Mouse (Mus musculus) E14TG2a.4 (cell line): ENCODE measurements at regions not wholly inside any gene's neighbourhood (a gene's known extent, or its start where the extent isn't known, plus 50 kb on each side); places are given as distances from the start of the nearest gene placed in this dataset.

Experiments used
- CTCF ChIP-seq: conservative IDR thresholded peaks from 2 replicates; pipeline ENCODE4 v1.5.1; 2014; ENCODE audit warnings: low read length
- NANOG ChIP-seq: IDR thresholded peaks from 2 replicates; pipeline ENCODE4 v1.6.1; 2014; ENCODE audit warnings: borderline replicate concordance, low read length, mixed read lengths
- POU5F1 ChIP-seq: IDR thresholded peaks from 2 replicates; pipeline ENCODE4 v1.6.1; 2014; ENCODE audit warnings: low read length, borderline replicate concordance

- TF ChIP-seq CTCF (no peak), NANOG (no peak), POU5F1 (no peak)
These were observed 49.8 kb upstream of the Picalm start for GRCm38 (mm10) chr7:90080083-90080772.
